Comparison of ENCODE assay signal across 9 mouse cellular contexts in genomic region chr7:78826682-78827385, GRCm38 (mm10). TPM values are rescaled to one million over a fixed set of nuclear protein-coding genes. Genes with fewer than 3 reads are reported as not detected.
DNase-seq lines count a peak whose midpoint lies in the region; ATAC-seq and TF ChIP-seq lines count a peak whose summit lies in the region.
"Had no signal": no experiment of that assay in that cellular context is flagged by ENCODE, and none has a peak within 500 bp of the region (broad histone marks: within the 10 kb centered on the region; RNA-seq: fewer than 3 reads in every experiment).

No protein-coding gene starts in this region.

- H3K9ac ChIP-seq in heart, postnatal 0 days (replicated peaks; ENCODE audit: low read depth, low read length), result no peak overlapping the region
- H3K9ac ChIP-seq in forebrain, postnatal 0 days, result no peak overlapping the region
- peak overlapping the region; percentile 14; the same call in 1 of the 2 replicates for H3K9ac ChIP-seq in midbrain, embryonic 14.5 days (replicated peaks; ENCODE audit: low read length)
- H3K9ac ChIP-seq: heart, embryonic 15.5 days had no signal

- DNase-seq in heart, postnatal 0 days (ENCODE audit: low spot score), result no peak
- no peak for DNase-seq in heart, postnatal 25 days (ENCODE audit: low spot score)
- DNase-seq in R1 (ENCODE audit: low read depth, low spot score), result peak; percentile 11
- no peak for DNase-seq in forebrain, postnatal 0 days
- DNase-seq in midbrain, embryonic 14.5 days, result peak; percentile 60
- no peak for DNase-seq in c-Kit-positive CD71-positive TER-119-positive erythroid progenitor cells, embryonic 14.5 days (ENCODE audit: low spot score)
- DNase-seq in cerebellum, postnatal 25 days, result no peak

- WGBS in heart, postnatal 0 days, result 57% methylated on average over 9 of the region's 9 CpGs
- 57% methylated on average over 9 of the region's 9 CpGs for WGBS in forebrain, postnatal 0 days
- WGBS in midbrain, embryonic 14.5 days, result 43% methylated on average over 9 of the region's 9 CpGs

- ATAC-seq in heart, postnatal 0 days (ENCODE audit: insufficient read depth, low read depth), result peak; percentile 17; the same call in 1 of the 2 replicates
- peak; percentile 53 for ATAC-seq in forebrain, postnatal 0 days
- peak; percentile 84 for ATAC-seq in midbrain, embryonic 14.5 days (ENCODE audit: low FRiP score, low TSS enrichment)
- ATAC-seq in monocyte, adult 5-6 weeks (replicated peaks; ENCODE audit: insufficient number of reproducible peaks, low FRiP score, low TSS enrichment, poor library complexity, severe bottlenecking), result no peak

- intact Hi-C loops in heart, postnatal 25 days (cut with DNase I), result no loop called here

- H3K27me3 ChIP-seq in heart, postnatal 0 days (ENCODE audit: control insufficient read depth, insufficient read depth, low read length), result no peaks in the 10 kb centered on the region
- no peaks in the 10 kb centered on the region for H3K27me3 ChIP-seq in forebrain, postnatal 0 days (ENCODE audit: insufficient read depth, low read length)
- no peaks in the 10 kb centered on the region for H3K27me3 ChIP-seq in midbrain, embryonic 14.5 days (ENCODE audit: control insufficient read depth, insufficient read depth, low read length)
- H3K27me3 ChIP-seq: heart, embryonic 15.5 days had no signal

- peaks cover 56% of the 10 kb centered on the region for H3K36me3 ChIP-seq in heart, postnatal 0 days (replicated peaks; ENCODE audit: control insufficient read depth, insufficient read depth, low read length)
- peaks cover 21% of the 10 kb centered on the region for H3K36me3 ChIP-seq in forebrain, postnatal 0 days (ENCODE audit: insufficient read depth)
- H3K36me3 ChIP-seq in midbrain, embryonic 14.5 days (ENCODE audit: control insufficient read depth, insufficient read depth, low read length), result peaks cover 38% of the 10 kb centered on the region

- no peak overlapping the region for H3K4me2 ChIP-seq in heart, postnatal 0 days (ENCODE audit: low read depth, low read length)
- no peak overlapping the region for H3K4me2 ChIP-seq in forebrain, postnatal 0 days (ENCODE audit: low read depth)
- no peak overlapping the region for H3K4me2 ChIP-seq in midbrain, embryonic 14.5 days (ENCODE audit: low read length)
- H3K4me2 ChIP-seq: heart, embryonic 15.5 days had no signal

- no peaks in the 10 kb centered on the region for H3K4me1 ChIP-seq in heart, postnatal 0 days (ENCODE audit: control insufficient read depth, insufficient read depth)
- no peaks in the 10 kb centered on the region for H3K4me1 ChIP-seq in forebrain, postnatal 0 days (ENCODE audit: insufficient read depth)
- H3K4me1 ChIP-seq in midbrain, embryonic 14.5 days (ENCODE audit: control insufficient read depth, insufficient read depth, low read length), result peaks cover 5% of the 10 kb centered on the region; the same call in 1 of the 2 replicates

- no peak overlapping the region; the same call in 1 of the 2 replicates for H3K27ac ChIP-seq in heart, postnatal 0 days (ENCODE audit: low read depth)
- H3K27ac ChIP-seq in forebrain, postnatal 0 days (ENCODE audit: low read depth, low read length), result no peak overlapping the region
- peak overlapping the region; percentile 68 for H3K27ac ChIP-seq in midbrain, embryonic 14.5 days (replicated peaks; ENCODE audit: low read depth, low read length)
- H3K27ac ChIP-seq: heart, embryonic 15.5 days had no signal

- H3K9me3 ChIP-seq in heart, postnatal 0 days (replicated peaks; ENCODE audit: control insufficient read depth, low read length), result no peaks in the 10 kb centered on the region
- H3K9me3 ChIP-seq in forebrain, postnatal 0 days (ENCODE audit: low read length), result no peaks in the 10 kb centered on the region
- H3K9me3 ChIP-seq in midbrain, embryonic 14.5 days (ENCODE audit: control insufficient read depth, low read length), result no peaks in the 10 kb centered on the region
- H3K9me3 ChIP-seq: heart, embryonic 15.5 days had no signal

- no peak for TF ChIP-seq EP300 in heart, postnatal 0 days (IDR thresholded peaks at IDR 0.05; ENCODE audit: low read depth)

- H3K4me3 ChIP-seq in heart, postnatal 0 days (ENCODE audit: low read depth, low read length), result no peak overlapping the region
- H3K4me3 ChIP-seq in forebrain, postnatal 0 days (ENCODE audit: low read depth, low read length), result no peak overlapping the region
- no peak overlapping the region for H3K4me3 ChIP-seq in midbrain, embryonic 14.5 days (replicated peaks; ENCODE audit: low read depth, low read length)
- H3K4me3 ChIP-seq: heart, embryonic 15.5 days had no signal

- TF ChIP-seq CTCF in heart, postnatal 0 days (IDR thresholded peaks at IDR 0.05; ENCODE audit: low read depth), result peak; percentile 28
- peak; percentile 31; the same call in 1 of the 2 replicates for TF ChIP-seq CTCF in forebrain, postnatal 0 days (IDR thresholded peaks at IDR 0.05; ENCODE audit: low read depth)

RNA-seq across cellular contexts. Expression of gene Det1, which starts 20.2 kb away (rescaled TPM):
- total RNA-seq in heart, postnatal 0 days (2014; rRNA removed; ENCODE audit: low replicate concordance), result 8.7 and 11.1 TPM in 2 replicates
- polyA plus RNA-seq in heart, postnatal 0 days (2015; fragmentation: Nextera tagmentation; extraction: Ambion mirVana), result 7.6 and 8.2 TPM in 2 replicates
- total RNA-seq in heart, postnatal 25 days (2021), result 10 to 100 TPM; 12.1 to 13.9 TPM
- total RNA-seq in forebrain, postnatal 0 days (2014; rRNA removed), result 9.8 and 11.9 TPM in 2 replicates
- polyA plus RNA-seq in forebrain, postnatal 0 days (2015; fragmentation: Nextera tagmentation; extraction: Ambion mirVana), result 6.2 and 7.0 TPM in 2 replicates
- 12.3 and 14.9 TPM in 2 replicates for polyA plus RNA-seq in midbrain, embryonic 14.5 days (2014; fragmentation: Nextera tagmentation; extraction: Ambion mirVana)
- total RNA-seq in monocyte, adult 5-6 weeks (2017), result 7.2 to 12.1 TPM (median 8.7 TPM) in 3 replicates

RNA-seq across cellular contexts. Expression of gene Mrpl46, which starts 43.5 kb away (rescaled TPM):
- 38.3 and 41.4 TPM in 2 replicates for total RNA-seq in heart, postnatal 0 days (2014; rRNA removed; ENCODE audit: low replicate concordance)
- 71.5 and 71.6 TPM in 2 replicates for polyA plus RNA-seq in heart, postnatal 0 days (2015; fragmentation: Nextera tagmentation; extraction: Ambion mirVana)
- total RNA-seq in heart, postnatal 25 days (2021), result 10 to 100 TPM; 53.9 to 54.8 TPM
- total RNA-seq in forebrain, postnatal 0 days (2014; rRNA removed), result 33.2 and 39.9 TPM in 2 replicates
- polyA plus RNA-seq in forebrain, postnatal 0 days (2015; fragmentation: Nextera tagmentation; extraction: Ambion mirVana), result 63.9 and 74.8 TPM in 2 replicates
- polyA plus RNA-seq in midbrain, embryonic 14.5 days (2014; fragmentation: Nextera tagmentation; extraction: Ambion mirVana), result 55.9 and 60.6 TPM in 2 replicates
- 29.4 to 32.5 TPM (median 29.8 TPM) in 3 replicates for total RNA-seq in monocyte, adult 5-6 weeks (2017)

RNA-seq across cellular contexts. Expression of gene Mrps11, which starts 43.9 kb away (rescaled TPM):
- total RNA-seq in heart, postnatal 0 days (2014; rRNA removed; ENCODE audit: low replicate concordance), result 43.6 and 78.5 TPM in 2 replicates
- polyA plus RNA-seq in heart, postnatal 0 days (2015; fragmentation: Nextera tagmentation; extraction: Ambion mirVana), result 56.7 and 59.6 TPM in 2 replicates
- 10 to 100 TPM; 47.3 to 48.0 TPM for total RNA-seq in heart, postnatal 25 days (2021)
- total RNA-seq in forebrain, postnatal 0 days (2014; rRNA removed), result 44.7 and 51.6 TPM in 2 replicates
- 70.4 and 77.5 TPM in 2 replicates for polyA plus RNA-seq in forebrain, postnatal 0 days (2015; fragmentation: Nextera tagmentation; extraction: Ambion mirVana)
- 64.0 and 74.8 TPM in 2 replicates for polyA plus RNA-seq in midbrain, embryonic 14.5 days (2014; fragmentation: Nextera tagmentation; extraction: Ambion mirVana)
- 11.3 to 20.0 TPM (median 15.8 TPM) in 3 replicates for total RNA-seq in monocyte, adult 5-6 weeks (2017)

Comparison
In these comparisons a context has a peak if more than half of its experiments do, and no peak if none do; other contexts are left out.
1. DNase-seq: peak in R1 (single experiment) and midbrain, embryonic 14.5 days (single experiment); none in heart, postnatal 0 days (single experiment), heart, postnatal 25 days (single experiment), forebrain, postnatal 0 days (single experiment), c-Kit-positive CD71-positive TER-119-positive erythroid progenitor cells, embryonic 14.5 days (single experiment) and cerebellum, postnatal 25 days (0 of 2).